Mouse (Mus musculus) telencephalon, adult 2 months (tissue): ENCODE measurements around the gene Lingo3.
A peak's percentile ranks its signal among the peaks of the same experiment; 100 is the strongest.
"Not testable (repeated sequence)": the region's sequence is repeated elsewhere in the genome, so short reads cannot be mapped to it uniquely, and the experiment has no call there.

Experiments
- DNase-seq: peaks from one replicate; pipeline ENCODE4 v3.0.0-alpha.2; 2011; ENCODE audit warnings: low read depth, low spot score

The Lingo3 gene

GRCm38 (mm10) chr10:80821991-80822390 lies 21.8 kb downstream of the Lingo3 start:
- DNase-seq, result no peak

DNA sequence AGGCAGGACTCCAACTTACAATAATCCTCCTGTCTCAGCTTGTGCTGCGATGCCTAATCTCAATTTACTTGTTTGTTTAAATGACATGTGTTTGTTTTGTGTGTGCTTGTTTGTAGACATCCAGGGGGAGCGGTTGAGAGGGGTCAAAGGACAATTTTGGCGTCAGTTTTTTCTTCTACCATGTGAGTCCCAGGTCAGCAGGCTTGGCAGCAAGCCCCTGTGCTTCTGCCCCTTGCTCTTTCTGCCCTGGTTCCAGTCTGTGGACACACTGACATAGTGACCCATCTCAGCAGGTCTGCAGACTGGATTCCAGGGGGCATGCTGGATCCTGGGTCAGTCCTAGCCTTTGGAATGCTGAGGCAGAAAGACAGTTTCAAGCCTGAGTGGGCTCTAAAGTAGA lies 24.4 kb downstream of the Lingo3 start:
- DNase-seq, result no peak

DNA sequence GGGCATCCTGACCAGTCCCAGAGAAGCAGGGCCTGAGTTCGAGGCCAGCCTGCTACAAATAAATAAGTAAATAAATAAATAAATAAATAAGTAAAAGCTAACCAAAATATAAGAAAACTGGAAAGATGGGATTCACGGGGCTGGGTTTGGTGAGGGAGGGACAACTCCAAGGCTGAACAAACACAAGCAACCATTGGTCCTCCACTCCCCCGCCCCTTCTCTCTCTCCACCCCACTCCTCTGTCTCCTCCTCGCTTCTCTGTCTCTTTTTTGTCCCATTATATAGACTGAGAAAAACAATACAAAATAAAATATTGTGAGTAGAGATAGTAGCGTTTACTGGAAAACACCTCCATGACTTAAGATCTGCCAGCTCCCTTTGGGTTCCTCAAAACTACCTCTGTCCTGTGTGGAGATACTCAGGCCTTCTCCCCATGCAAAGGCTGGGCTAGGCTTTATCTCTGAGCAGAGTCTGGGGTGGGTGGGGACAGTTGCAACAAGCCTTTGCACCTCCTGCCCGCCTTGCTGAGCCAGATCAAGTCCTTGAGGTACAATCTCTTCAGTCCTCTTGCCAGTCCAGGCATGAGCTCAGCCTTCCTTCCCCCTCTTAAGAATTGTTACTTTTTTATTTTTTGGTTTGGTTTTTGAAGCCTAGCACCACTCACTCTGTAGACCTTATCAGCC lies 25.1 kb downstream of the Lingo3 start:
- no peak for DNase-seq

DNA sequence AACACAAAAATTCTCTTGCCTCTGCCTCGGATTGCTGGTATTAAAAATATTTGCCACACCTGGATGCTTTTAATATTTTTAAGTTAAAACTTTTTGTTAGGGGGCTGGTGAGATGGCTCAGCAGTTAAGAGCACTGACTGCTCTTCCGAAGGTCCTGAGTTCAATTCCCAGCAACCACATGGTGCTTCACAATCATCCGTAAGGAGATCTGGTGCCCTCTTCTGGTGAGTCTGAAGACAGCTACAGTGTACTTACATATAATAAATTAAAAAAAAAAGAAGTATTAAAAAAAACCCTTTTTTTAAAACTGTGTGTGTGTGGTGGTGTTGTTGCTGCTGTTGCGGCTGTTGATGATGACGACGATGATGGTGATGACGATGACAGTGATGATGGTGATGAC lies 25.9 kb downstream of the Lingo3 start:
- DNase-seq, result not testable (repeated sequence)

GRCm38 (mm10) chr10:80817164-80817563 lies 26.7 kb downstream of the Lingo3 start:
- DNase-seq, result no peak

GRCm38 (mm10) chr10:80816303-80816702 lies 27.5 kb downstream of the Lingo3 start:
- not testable (repeated sequence) for DNase-seq

- DNase-seq, result no peak
Observed at GRCm38 (mm10) chr10:80814800-80815199, 29.0 kb downstream of the Lingo3 start.

GRCm38 (mm10) chr10:80813366-80813765 lies 30.5 kb downstream of the Lingo3 start, which contains the start of gene Jsrp1:
Gene Jsrp1, minus strand, starts transcription at chr10:80813498.
- no peak for DNase-seq

DNA sequence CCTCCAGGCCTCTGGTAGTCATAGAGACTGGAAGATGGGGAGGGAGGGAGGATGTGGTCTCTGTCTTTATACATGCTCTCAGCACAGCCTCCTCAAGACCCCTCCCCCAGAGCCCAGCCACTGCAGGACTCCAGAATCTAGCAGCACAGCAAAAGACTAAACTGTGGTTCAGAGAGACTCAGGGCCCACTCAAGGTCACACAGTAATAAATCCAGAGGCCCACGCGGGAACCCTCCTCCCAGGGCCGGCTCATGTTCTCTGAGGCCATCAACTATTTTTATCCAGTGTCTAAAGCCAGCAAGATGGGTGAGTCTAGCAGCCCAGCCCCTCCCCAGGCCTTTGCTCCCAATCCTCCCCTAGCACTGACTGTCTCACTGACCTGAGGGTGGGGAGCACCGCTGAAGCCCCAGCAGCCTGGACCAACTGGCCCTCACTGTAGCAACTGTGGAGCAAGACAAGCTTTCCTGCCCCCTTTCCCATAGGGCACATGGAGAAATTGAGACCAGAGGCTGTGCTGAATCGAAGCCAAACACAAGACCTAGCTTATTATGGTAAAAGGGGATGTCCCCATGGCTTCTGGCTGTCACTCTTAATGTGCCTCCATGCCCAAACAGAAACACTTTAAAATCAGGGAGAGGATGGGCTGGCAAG lies 31.3 kb downstream of the Lingo3 start:
- no peak for DNase-seq

- DNase-seq, result no peak
Observed at GRCm38 (mm10) chr10:80810084-80810483, 33.8 kb downstream of the Lingo3 start.

GRCm38 (mm10) chr10:80808985-80809632 lies 34.7 kb downstream of the Lingo3 start:
- no peak for DNase-seq

GRCm38 (mm10) chr10:80808099-80808984 lies 35.5 kb downstream of the Lingo3 start:
- peak; percentile 45 for DNase-seq

DNA sequence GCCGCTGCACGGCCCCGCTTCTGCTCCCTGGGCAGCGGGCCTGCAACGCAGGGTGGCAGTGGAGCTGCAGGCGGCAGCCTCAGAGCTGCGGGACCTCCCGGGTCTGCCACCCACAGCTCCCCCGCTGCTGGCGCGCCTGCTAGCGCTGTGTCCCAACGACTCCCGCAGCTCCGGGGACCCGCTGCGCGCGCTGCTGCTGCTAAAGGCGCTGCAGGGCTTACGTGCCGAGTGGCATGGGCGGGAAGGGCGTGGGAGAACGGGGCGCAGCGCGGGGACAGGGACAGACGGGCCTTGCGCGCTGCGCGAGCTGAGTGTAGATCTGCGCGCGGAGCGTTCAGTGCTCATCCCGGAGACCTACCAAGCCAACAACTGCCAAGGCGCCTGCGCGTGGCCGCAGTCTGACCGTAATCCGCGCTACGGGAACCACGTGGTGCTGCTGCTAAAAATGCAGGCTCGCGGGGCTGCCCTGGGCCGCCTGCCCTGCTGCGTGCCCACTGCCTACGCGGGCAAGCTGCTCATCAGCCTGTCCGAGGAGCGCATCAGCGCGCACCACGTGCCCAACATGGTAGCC lies 36.7 kb downstream of the Lingo3 start:
- peak; percentile 89 for DNase-seq

DNA sequence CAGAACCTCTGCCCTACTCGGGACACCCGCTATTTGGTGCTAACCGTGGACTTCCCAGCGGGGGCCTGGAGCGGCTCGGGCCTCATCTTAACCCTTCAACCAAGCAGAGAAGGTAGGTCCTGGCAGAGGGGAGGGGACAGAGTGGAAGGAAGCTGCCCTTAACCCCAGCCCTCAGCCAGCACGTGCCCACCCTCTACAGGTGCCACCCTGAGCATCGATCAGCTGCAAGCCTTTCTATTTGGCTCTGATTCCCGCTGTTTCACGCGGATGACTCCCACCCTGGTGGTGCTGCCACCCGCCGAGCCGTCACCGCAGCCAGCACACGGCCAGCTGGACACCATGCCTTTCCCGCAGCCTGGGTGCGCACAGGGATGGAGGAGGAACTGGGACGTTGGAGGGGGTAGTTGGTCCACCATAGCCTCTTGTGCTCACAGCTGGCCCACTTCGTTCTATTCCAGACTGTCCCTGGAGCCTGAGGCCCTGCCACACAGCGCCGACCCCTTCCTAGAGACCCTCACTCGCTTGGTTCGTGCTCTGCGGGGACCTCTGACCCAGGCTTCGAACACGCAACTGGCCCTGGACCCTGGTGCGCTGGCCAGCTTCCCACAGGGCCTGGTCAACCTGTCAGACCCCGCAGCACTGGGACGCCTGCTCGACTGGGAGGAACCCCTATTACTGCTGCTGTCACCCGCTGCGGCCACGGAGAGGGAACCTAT lies 37.3 kb downstream of the Lingo3 start:
- no peak for DNase-seq

DNA sequence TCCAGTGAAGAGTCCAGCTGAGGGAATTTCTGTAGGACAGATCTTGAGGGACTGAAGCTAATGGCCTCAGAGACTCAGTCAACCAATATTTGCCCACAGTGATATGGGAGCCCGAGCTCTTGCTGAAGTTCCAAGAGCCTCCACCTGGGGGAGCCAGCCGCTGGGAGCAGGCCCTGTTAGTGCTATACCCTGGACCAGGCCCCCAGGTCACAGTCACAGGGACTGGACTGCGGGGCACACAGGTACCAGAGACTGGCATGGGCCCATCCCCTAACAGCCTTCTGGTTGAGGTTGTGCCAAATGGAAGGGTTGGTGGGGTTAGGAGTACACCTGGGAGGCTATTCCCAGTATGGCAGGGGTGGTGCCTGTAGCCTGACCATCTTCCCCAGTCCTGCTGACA lies 37.9 kb downstream of the Lingo3 start:
- DNase-seq, result no peak

DNA sequence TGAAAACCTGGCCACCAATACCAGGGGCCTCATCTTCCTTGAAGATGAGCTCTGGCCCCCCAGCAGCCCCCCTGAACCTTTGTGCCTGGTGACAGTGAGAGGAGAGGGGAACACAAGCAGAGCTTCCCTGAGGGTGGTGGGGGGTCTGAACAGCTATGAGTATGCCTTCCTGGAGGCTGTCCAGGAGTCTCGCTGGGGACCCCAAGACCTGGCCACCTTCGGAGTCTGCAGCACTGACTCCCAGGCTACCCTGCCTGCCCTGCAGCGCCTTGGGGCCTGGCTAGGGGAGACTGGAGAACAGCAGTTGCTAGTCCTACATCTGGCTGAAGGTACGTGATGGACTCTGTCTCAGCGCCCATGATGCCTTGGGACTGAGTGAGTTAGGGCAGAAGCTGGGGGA lies 38.5 kb downstream of the Lingo3 start:
- DNase-seq, result no peak

- no peak for DNase-seq
Observed at GRCm38 (mm10) chr10:80804916-80805315, 38.9 kb downstream of the Lingo3 start, which contains the start of gene Amh. Gene Amh, plus strand, starts transcription at chr10:80805243.

- no peak for DNase-seq
Observed at GRCm38 (mm10) chr10:80804340-80804739, 39.5 kb downstream of the Lingo3 start.

- no peak for DNase-seq
Observed at GRCm38 (mm10) chr10:80802996-80803395, 40.8 kb downstream of the Lingo3 start.

DNA sequence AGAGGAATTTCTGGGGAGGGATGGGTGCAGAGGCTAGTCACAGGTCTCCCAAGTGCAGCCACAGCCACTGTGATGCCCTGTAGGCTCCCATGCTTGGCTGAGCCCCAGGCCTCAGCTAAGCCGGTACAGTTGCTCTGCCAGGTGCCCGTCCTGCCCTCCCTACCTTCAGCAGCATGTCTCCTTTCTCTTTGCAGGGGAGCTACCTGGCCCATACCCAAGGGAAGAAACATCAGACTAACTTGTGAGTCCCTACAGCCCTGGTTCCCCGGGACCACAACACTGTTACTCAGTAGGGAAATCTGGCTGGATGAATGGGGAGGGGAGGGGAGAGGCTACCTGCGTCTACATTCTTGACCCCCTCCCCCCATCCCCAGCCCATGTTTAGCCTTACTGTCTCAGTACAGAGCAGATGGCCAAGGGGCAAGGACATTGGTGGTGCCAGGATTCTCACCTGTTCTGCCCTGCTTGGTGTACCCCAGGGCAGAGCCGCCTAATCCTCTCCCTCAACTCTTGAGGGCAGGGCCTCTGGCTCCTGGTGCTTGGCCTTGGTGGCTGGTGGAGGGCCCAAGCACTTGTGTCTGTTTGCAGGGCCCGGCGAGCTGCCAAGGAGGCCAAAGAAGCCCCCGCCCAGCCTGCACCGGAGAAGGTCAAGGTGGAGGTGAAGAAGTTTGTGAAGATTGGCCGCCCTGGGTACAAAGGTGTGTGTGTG lies 41.5 kb downstream of the Lingo3 start:
- no peak for DNase-seq
